Mouse (Mus musculus): ENCODE measurements at regions not wholly inside any gene's neighbourhood (a gene's known extent, or its start where the extent isn't known, plus 50 kb on each side); places are given as distances from the start of the nearest gene placed in this dataset.

DNA sequence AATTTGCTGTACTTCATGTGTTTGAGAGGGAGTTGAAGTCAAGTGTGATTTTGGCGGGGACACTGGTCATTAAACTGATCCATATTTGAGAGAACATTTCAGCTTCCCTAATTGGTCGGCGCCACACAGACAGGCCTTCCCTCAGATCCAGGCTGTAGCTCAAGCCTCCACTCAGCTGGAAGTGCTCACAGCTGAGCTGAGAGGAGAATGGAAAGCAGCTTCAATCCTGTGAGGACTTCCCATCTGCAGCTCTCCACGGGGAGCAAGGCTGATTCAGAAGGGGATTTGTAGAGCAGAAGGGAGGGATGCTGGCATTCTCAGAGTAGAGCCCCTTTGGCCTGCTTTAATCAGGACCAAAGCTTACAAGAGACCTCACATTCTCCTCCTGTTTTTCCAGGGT lies 297.2 kb downstream of the D3Ertd751e start:
- Histone ChIP-seq H3K36me3 (ENCODE audit: control insufficient read depth, insufficient read depth, low read length) (no peaks in the 10 kb centered on the region), H3K27me3 (ENCODE audit: control insufficient read depth, insufficient read depth, low read length) (no peaks in the 10 kb centered on the region), H3K9me3 (ENCODE audit: control insufficient read depth, low read length) (no peaks in the 10 kb centered on the region), H3K9ac (ENCODE audit: low read length) (no peak overlapping the region), H3K27ac (replicated peaks) (no peak overlapping the region), H3K4me3 (ENCODE audit: low read depth, low read length) (no peak overlapping the region), H3K4me2 (replicated peaks; ENCODE audit: low read depth) (no peak overlapping the region), H3K4me1 (replicated peaks; ENCODE audit: control insufficient read depth, insufficient read depth) (no peaks in the 10 kb centered on the region)
- 44% methylated on average over 4 of the region's 4 CpGs for WGBS
- ATAC-seq (ENCODE audit: low FRiP score, low TSS enrichment) (no peak), DNase-seq (ENCODE audit: low spot score) (no peak)
- TF ChIP-seq EP300 (optimal IDR thresholded peaks at IDR 0.05) (no peak), CTCF (IDR thresholded peaks at IDR 0.05; ENCODE audit: low read depth) (no peak)

DNA sequence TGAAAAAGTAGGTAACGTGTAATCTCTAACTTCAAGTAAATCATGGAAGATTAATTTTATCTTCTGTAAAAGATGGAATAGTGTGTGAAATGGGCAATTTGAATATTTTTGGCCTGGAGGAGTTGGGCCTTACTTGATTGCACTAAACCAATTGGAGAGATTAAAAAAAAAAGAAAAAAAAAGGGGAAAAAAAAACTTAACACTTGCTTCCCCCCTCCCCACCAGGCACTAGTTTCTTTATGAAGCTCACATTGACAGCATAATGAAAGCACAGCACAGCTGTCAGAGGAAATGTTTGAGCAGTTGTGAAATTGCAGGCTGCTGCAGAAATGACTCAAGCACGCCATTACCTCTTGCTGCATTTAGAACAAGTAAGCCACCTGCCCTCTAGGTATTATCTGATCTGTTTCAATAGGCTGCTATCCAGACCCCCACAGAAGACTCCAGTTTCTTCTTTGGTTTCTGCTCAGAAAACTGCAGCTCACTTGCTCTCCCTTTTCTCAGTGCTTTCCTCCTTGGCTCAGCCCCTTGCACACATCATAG lies 297.9 kb downstream of the D3Ertd751e start:
- Histone ChIP-seq H3K36me3 (ENCODE audit: control insufficient read depth, insufficient read depth, low read length) (no peaks in the 10 kb centered on the region), H3K4me1 (replicated peaks; ENCODE audit: control insufficient read depth, insufficient read depth) (no peaks in the 10 kb centered on the region), H3K4me3 (ENCODE audit: low read depth, low read length) (no peak overlapping the region), H3K4me2 (replicated peaks; ENCODE audit: low read depth) (no peak overlapping the region), H3K9me3 (ENCODE audit: control insufficient read depth, low read length) (no peaks in the 10 kb centered on the region), H3K27ac (replicated peaks) (no peak overlapping the region), H3K27me3 (ENCODE audit: control insufficient read depth, insufficient read depth, low read length) (no peaks in the 10 kb centered on the region), H3K9ac (ENCODE audit: low read length) (no peak overlapping the region)
- TF ChIP-seq EP300 (optimal IDR thresholded peaks at IDR 0.05) (no peak), CTCF (IDR thresholded peaks at IDR 0.05; ENCODE audit: low read depth) (no peak)
- ATAC-seq (ENCODE audit: low FRiP score, low TSS enrichment) (no peak), DNase-seq (ENCODE audit: low spot score) (no peak)
- 53% methylated on average over 2 of the region's 2 CpGs for WGBS

DNA sequence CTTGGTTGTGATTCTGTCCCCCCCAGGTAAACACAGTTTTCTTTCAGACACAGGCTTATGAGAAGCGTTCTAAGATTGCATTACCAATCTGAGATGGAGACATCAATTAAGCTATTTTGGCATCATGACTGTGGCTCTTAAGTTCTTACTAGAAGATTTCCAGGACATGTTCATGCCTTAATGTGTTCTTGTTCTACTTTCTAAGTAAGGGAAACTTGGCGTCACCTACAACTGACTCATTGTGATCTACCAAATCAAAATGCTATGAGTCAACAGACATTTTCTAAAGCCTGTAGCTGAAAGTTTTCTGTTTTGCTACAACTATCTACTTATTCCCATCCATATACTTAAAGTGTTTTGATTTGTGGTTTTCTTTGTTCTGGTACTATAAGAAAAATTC lies 298.5 kb downstream of the D3Ertd751e start:
- Histone ChIP-seq H3K27me3 (ENCODE audit: control insufficient read depth, insufficient read depth, low read length) (no peaks in the 10 kb centered on the region), H3K4me3 (ENCODE audit: low read depth, low read length) (no peak overlapping the region), H3K4me2 (replicated peaks; ENCODE audit: low read depth) (no peak overlapping the region), H3K36me3 (ENCODE audit: control insufficient read depth, insufficient read depth, low read length) (no peaks in the 10 kb centered on the region), H3K9ac (ENCODE audit: low read length) (no peak overlapping the region), H3K4me1 (replicated peaks; ENCODE audit: control insufficient read depth, insufficient read depth) (no peaks in the 10 kb centered on the region), H3K9me3 (ENCODE audit: control insufficient read depth, low read length) (no peaks in the 10 kb centered on the region), H3K27ac (replicated peaks) (no peak overlapping the region)
- ATAC-seq (ENCODE audit: low FRiP score, low TSS enrichment) (no peak), DNase-seq (ENCODE audit: low spot score) (no peak)
- TF ChIP-seq EP300 (optimal IDR thresholded peaks at IDR 0.05): no peak
- WGBS: 72% methylated on average over 2 of the region's 2 CpGs

DNA sequence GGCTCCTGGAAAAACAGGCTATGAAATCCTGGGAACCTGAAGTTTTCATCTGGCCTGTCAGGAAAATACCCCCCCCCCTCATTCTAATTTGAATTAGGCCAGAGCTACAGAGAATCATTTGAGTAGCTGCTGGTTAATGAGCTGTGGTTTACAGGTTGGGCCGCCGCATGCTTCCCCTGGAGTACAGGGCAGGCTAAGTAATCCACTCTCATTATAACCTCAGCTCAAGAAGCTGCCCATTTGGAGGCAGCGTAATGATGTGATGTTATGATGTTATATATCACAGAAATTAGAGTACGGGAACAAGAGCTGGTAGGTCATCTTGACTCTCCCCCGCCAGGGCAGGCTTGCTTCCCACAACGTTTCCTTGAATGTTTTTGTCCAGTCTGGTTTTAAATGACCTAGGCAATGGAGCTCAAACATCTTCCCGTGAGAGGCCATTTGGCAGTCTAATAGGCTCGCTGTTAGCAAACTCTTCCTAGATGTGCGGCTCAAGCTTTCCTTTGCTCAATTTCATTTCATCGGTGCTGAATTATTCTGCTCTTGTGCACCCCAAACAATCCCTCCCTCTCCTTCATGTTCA lies 315.0 kb downstream of the D3Ertd751e start:
- H3K27me3 ChIP-seq (ENCODE audit: control insufficient read depth, insufficient read depth, low read length): no peaks in the 10 kb centered on the region
- H3K27ac ChIP-seq (replicated peaks): no peak overlapping the region
- no peaks in the 10 kb centered on the region for H3K9me3 ChIP-seq (ENCODE audit: control insufficient read depth, low read length)
- DNase-seq (ENCODE audit: low spot score): no peak
- H3K4me2 ChIP-seq (replicated peaks; ENCODE audit: low read depth): no peak overlapping the region
- H3K4me1 ChIP-seq (replicated peaks; ENCODE audit: control insufficient read depth, insufficient read depth): no peaks in the 10 kb centered on the region
- no peaks in the 10 kb centered on the region for H3K36me3 ChIP-seq (ENCODE audit: control insufficient read depth, insufficient read depth, low read length)
- no peak overlapping the region for H3K9ac ChIP-seq (ENCODE audit: low read length)
- H3K4me3 ChIP-seq (ENCODE audit: low read depth, low read length): no peak overlapping the region
- WGBS: 90% methylated on average over 10 of the region's 10 CpGs
- ATAC-seq (ENCODE audit: low FRiP score, low TSS enrichment): no peak
- TF ChIP-seq EP300 (optimal IDR thresholded peaks at IDR 0.05) (no peak), CTCF (IDR thresholded peaks at IDR 0.05; ENCODE audit: low read depth) (no peak)

DNA sequence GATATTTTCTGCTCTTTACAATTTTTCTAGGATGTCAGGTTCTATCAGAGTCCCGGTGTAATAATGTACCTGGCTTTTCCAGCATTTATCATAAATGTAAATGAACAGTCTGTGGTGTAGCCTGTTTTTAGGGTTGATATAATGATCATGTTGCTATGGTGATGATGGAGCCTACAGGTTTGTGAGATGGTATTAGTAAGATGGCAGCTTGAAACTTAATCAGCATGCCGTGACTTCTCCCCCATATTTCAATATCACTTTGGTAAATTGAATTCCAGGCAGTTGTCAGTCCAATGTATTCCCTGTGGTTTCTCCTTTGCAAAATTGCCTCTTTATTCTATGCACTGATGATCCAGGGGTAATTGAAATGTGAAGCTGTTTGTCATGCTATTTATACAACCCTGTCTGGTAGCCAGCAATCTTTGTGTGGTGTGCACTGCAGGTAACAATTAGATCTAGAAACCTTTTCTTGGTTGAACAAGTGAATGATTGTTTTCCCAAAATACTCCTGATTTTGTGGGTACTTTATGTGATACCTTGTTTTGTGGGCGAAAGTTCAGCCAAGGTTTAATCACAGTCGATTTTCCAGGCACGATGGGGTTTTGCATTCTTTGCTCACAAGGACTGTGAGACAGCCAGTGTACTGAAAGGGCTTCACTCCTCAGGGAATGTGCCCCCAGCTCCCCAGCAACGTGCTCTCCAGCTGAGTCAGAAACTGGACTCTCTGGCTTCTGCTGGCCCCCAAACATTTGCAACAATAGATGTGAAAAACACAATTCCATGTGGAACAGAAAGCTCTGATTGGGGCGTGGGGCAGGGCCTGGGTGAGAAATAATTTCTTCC lies 322.9 kb downstream of the D3Ertd751e start:
- Histone ChIP-seq H3K27ac (replicated peaks) (no peak overlapping the region), H3K4me1 (replicated peaks; ENCODE audit: control insufficient read depth, insufficient read depth) (no peaks in the 10 kb centered on the region), H3K36me3 (ENCODE audit: control insufficient read depth, insufficient read depth, low read length) (no peaks in the 10 kb centered on the region), H3K9me3 (ENCODE audit: control insufficient read depth, low read length) (no peaks in the 10 kb centered on the region), H3K4me2 (replicated peaks; ENCODE audit: low read depth) (no peak overlapping the region), H3K4me3 (ENCODE audit: low read depth, low read length) (no peak overlapping the region), H3K9ac (ENCODE audit: low read length) (no peak overlapping the region), H3K27me3 (ENCODE audit: control insufficient read depth, insufficient read depth, low read length) (no peaks in the 10 kb centered on the region)
- ATAC-seq (ENCODE audit: low FRiP score, low TSS enrichment) (no peak), DNase-seq (ENCODE audit: low spot score) (no peak)
- WGBS: 55% methylated on average over 7 of the region's 7 CpGs
- TF ChIP-seq CTCF (IDR thresholded peaks at IDR 0.05; ENCODE audit: low read depth) (no peak), EP300 (optimal IDR thresholded peaks at IDR 0.05) (no peak)

DNA sequence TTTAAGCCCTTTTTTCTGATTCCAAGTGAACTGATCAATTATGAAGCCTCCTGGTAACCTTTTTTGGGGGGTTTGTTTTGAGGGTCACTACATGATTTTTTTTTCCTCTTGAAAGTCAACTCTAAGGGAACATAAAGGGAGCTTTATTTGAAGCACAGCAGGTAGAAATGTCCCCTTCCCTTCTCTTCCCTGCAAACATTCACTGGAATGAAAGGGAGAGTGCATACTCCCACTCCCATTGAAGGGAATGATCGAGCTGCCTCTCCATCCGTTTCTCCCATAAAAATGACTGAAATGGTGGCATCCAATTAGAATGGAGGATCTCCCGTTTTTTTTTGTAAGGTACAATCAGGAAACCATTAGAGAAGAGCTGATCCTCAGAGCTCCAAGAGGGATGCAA lies 323.6 kb downstream of the D3Ertd751e start:
- Histone ChIP-seq H3K27me3 (ENCODE audit: control insufficient read depth, insufficient read depth, low read length) (no peaks in the 10 kb centered on the region), H3K4me3 (ENCODE audit: low read depth, low read length) (no peak overlapping the region), H3K4me2 (replicated peaks; ENCODE audit: low read depth) (no peak overlapping the region), H3K36me3 (ENCODE audit: control insufficient read depth, insufficient read depth, low read length) (no peaks in the 10 kb centered on the region), H3K9me3 (ENCODE audit: control insufficient read depth, low read length) (no peaks in the 10 kb centered on the region), H3K9ac (ENCODE audit: low read length) (no peak overlapping the region), H3K4me1 (replicated peaks; ENCODE audit: control insufficient read depth, insufficient read depth) (no peaks in the 10 kb centered on the region), H3K27ac (replicated peaks) (no peak overlapping the region)
- no peak for ATAC-seq (ENCODE audit: low FRiP score, low TSS enrichment)
- no peak for DNase-seq (ENCODE audit: low spot score)
- TF ChIP-seq EP300 (optimal IDR thresholded peaks at IDR 0.05) (no peak), CTCF (IDR thresholded peaks at IDR 0.05; ENCODE audit: low read depth) (no peak)
- WGBS: 55% methylated on average over 3 of the region's 3 CpGs
